Mouse (Mus musculus): Measurements from ENCODE around the gene Ap2a2. TPM values are rescaled to one million over a fixed set of nuclear protein-coding genes. Genes with fewer than 3 reads are reported as not detected.
"Not testable (repeated sequence)": the region's sequence is repeated elsewhere in the genome, so short reads cannot be mapped to it uniquely, and the experiment has no call there.

Gene Ap2a2
- polyA plus RNA-seq, 2 experiments: 39.5 to 71.6 TPM

GRCm38 (mm10) chr7:141584048-141584841 is 22.3 kb downstream of the Ap2a2 start:
- Histone ChIP-seq H3K27ac (replicated peaks; ENCODE audit: low read depth, low read length) (no peak overlapping the region), H3K4me3 (replicated peaks; ENCODE audit: low read length) (no peak overlapping the region), H3K27me3 (ENCODE audit: control insufficient read depth, insufficient read depth, low read length) (no peaks in the 10 kb centered on the region), H3K9ac (ENCODE audit: low read depth, low read length, severe bottlenecking) (no peak overlapping the region), H3K4me1 (ENCODE audit: control insufficient read depth, insufficient read depth, low read length) (no peaks in the 10 kb centered on the region), H3K9me3 (ENCODE audit: control insufficient read depth, low read length) (no peaks in the 10 kb centered on the region), H3K36me3 (ENCODE audit: control insufficient read depth, insufficient read depth, low read length) (peaks cover 18% of the 10 kb centered on the region), H3K4me2 (replicated peaks; ENCODE audit: low read depth, low read length, severe bottlenecking) (no peak overlapping the region)
- DNase-seq (ENCODE audit: low spot score) (no peak), ATAC-seq (ENCODE audit: low FRiP score, low read depth) (no peak)
- TF ChIP-seq POLR2A (IDR thresholded peaks at IDR 0.05; ENCODE audit: borderline replicate concordance, extremely low read depth, insufficient read depth, insufficient read length): no peak
- 88% methylated on average over 4 of the region's 5 CpGs for WGBS

DNA sequence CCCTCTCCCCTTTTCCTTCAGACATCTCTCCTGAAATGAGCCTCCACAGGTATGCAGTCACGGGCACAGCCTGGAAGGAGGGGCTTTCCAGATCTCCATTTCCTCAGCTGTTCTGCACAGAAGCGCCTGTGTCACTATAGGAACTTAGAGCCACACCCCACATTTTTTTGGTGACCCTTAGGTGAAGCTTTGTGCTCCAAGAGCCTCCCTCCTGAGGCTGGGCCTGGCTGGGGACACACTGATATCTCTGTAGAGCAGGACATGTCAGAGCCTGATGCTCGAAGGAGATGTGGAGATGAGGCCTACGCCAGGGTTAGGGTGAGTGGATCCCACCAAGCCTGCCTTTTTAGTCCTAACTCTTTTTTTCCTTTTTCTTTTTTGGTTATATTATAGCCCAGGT is 23.3 kb downstream of the Ap2a2 start:
- H3K4me3 ChIP-seq (replicated peaks; ENCODE audit: low read length): no peak overlapping the region
- 78% methylated on average over 4 of the region's 4 CpGs for WGBS
- H3K36me3 ChIP-seq (ENCODE audit: control insufficient read depth, insufficient read depth, low read length): peaks cover 25% of the 10 kb centered on the region
- H3K9me3 ChIP-seq (ENCODE audit: control insufficient read depth, low read length): no peaks in the 10 kb centered on the region
- H3K27ac ChIP-seq (replicated peaks; ENCODE audit: low read depth, low read length): no peak overlapping the region
- DNase-seq (ENCODE audit: low spot score): no peak
- ATAC-seq (ENCODE audit: low FRiP score, low read depth): no peak
- no peak overlapping the region for H3K9ac ChIP-seq (ENCODE audit: low read depth, low read length, severe bottlenecking)
- H3K4me2 ChIP-seq (replicated peaks; ENCODE audit: low read depth, low read length, severe bottlenecking): no peak overlapping the region
- no peak for TF ChIP-seq POLR2A (IDR thresholded peaks at IDR 0.05; ENCODE audit: borderline replicate concordance, extremely low read depth, insufficient read depth, insufficient read length)
- H3K27me3 ChIP-seq (ENCODE audit: control insufficient read depth, insufficient read depth, low read length): no peaks in the 10 kb centered on the region
- H3K4me1 ChIP-seq (ENCODE audit: control insufficient read depth, insufficient read depth, low read length): no peaks in the 10 kb centered on the region

- Histone ChIP-seq H3K4me2 (replicated peaks; ENCODE audit: low read depth, low read length, severe bottlenecking) (no peak overlapping the region), H3K4me1 (ENCODE audit: control insufficient read depth, insufficient read depth, low read length) (no peaks in the 10 kb centered on the region), H3K9me3 (ENCODE audit: control insufficient read depth, low read length) (no peaks in the 10 kb centered on the region), H3K36me3 (ENCODE audit: control insufficient read depth, insufficient read depth, low read length) (peaks cover 31% of the 10 kb centered on the region), H3K27ac (replicated peaks; ENCODE audit: low read depth, low read length) (no peak overlapping the region), H3K4me3 (replicated peaks; ENCODE audit: low read length) (no peak overlapping the region), H3K9ac (ENCODE audit: low read depth, low read length, severe bottlenecking) (no peak overlapping the region), H3K27me3 (ENCODE audit: control insufficient read depth, insufficient read depth, low read length) (no peaks in the 10 kb centered on the region)
- no peak for TF ChIP-seq POLR2A (IDR thresholded peaks at IDR 0.05; ENCODE audit: borderline replicate concordance, extremely low read depth, insufficient read depth, insufficient read length)
- ATAC-seq (ENCODE audit: low FRiP score, low read depth) (no peak), DNase-seq (ENCODE audit: low spot score) (no peak)
- 81% methylated on average over 1 of the region's 1 CpGs for WGBS
Measured at GRCm38 (mm10) chr7:141585881-141586280, 23.9 kb downstream of the Ap2a2 start.

GRCm38 (mm10) chr7:141588890-141589289 is 26.9 kb downstream of the Ap2a2 start:
- no peak overlapping the region for H3K9ac ChIP-seq (ENCODE audit: low read depth, low read length, severe bottlenecking)
- 88% methylated on average over 6 of the region's 6 CpGs for WGBS
- no peak for DNase-seq (ENCODE audit: low spot score)
- H3K4me1 ChIP-seq (ENCODE audit: control insufficient read depth, insufficient read depth, low read length): no peaks in the 10 kb centered on the region
- no peak for TF ChIP-seq POLR2A (IDR thresholded peaks at IDR 0.05; ENCODE audit: borderline replicate concordance, extremely low read depth, insufficient read depth, insufficient read length)
- no peak for ATAC-seq (ENCODE audit: low FRiP score, low read depth)
- no peak overlapping the region for H3K27ac ChIP-seq (replicated peaks; ENCODE audit: low read depth, low read length)
- H3K27me3 ChIP-seq (ENCODE audit: control insufficient read depth, insufficient read depth, low read length): no peaks in the 10 kb centered on the region
- H3K4me2 ChIP-seq (replicated peaks; ENCODE audit: low read depth, low read length, severe bottlenecking): no peak overlapping the region
- H3K9me3 ChIP-seq (ENCODE audit: control insufficient read depth, low read length): no peaks in the 10 kb centered on the region
- H3K36me3 ChIP-seq (ENCODE audit: control insufficient read depth, insufficient read depth, low read length): peaks cover 36% of the 10 kb centered on the region
- no peak overlapping the region for H3K4me3 ChIP-seq (replicated peaks; ENCODE audit: low read length)

DNA sequence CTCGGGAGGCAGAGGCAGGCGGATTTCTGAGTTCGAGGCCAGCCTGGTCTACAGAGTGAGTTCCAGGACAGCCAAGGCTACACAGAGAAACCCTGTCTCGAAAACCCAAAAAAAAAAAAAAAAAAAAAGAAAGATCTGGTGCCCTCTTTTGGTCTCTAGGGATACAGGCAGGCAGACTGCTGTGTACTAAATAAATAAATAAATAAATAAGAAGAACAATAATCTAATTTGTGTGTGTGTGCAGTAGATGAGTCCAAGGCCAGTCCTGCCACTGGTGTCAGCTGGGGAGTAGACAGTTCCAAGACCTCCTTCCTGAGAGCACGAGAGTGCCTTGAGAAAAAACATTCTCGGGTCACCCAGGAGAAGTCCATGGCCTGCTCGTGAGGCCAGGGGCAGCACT is 28.3 kb downstream of the Ap2a2 start:
- not testable (repeated sequence) for H3K4me3 ChIP-seq (replicated peaks; ENCODE audit: low read length); DNase-seq (ENCODE audit: low spot score); H3K4me2 ChIP-seq (replicated peaks; ENCODE audit: low read depth, low read length, severe bottlenecking); H3K9ac ChIP-seq (ENCODE audit: low read depth, low read length, severe bottlenecking); H3K9me3 ChIP-seq (ENCODE audit: control insufficient read depth, low read length); H3K27me3 ChIP-seq (ENCODE audit: control insufficient read depth, insufficient read depth, low read length); H3K4me1 ChIP-seq (ENCODE audit: control insufficient read depth, insufficient read depth, low read length); H3K27ac ChIP-seq (replicated peaks; ENCODE audit: low read depth, low read length); ATAC-seq (ENCODE audit: low FRiP score, low read depth)
- peaks cover 36% of the 10 kb centered on the region for H3K36me3 ChIP-seq (ENCODE audit: control insufficient read depth, insufficient read depth, low read length)
- WGBS: 94% methylated on average over 6 of the region's 7 CpGs

Measured in limb, embryonic 14.5 days (tissue).